In genomic region chr19:5725029-5725707, GRCm38 (mm10) we compare ENCODE assay signal across 8 mouse cellular contexts. TPM values are rescaled to one million over a fixed set of nuclear protein-coding genes. Genes with fewer than 3 reads are reported as not detected.
DNase-seq lines count a peak whose midpoint lies in the region; ATAC-seq lines count a peak whose summit lies in the region.

No protein-coding gene starts in this region.

- WGBS in forebrain, embryonic 11.5 days = 80% methylated on average over 12 of the region's 12 CpGs
- 60% methylated on average over 12 of the region's 12 CpGs for WGBS in limb, embryonic 15.5 days
- 72% methylated on average over 12 of the region's 12 CpGs for WGBS in neural tube, embryonic 13.5 days

- H3K27ac ChIP-seq in forebrain, embryonic 11.5 days (ENCODE audit: low read depth, low read length) = no peak overlapping the region
- peak overlapping the region; percentile 82 for H3K27ac ChIP-seq in limb, embryonic 15.5 days
- 0 out of 2 replicates have a peak overlapping the region, but pooled peaks have one; percentile 28 for H3K27ac ChIP-seq in neural tube, embryonic 13.5 days (replicated peaks)

- H3K4me3 ChIP-seq in forebrain, embryonic 11.5 days (ENCODE audit: low read depth, low read length) = peak overlapping the region; percentile 25
- peak overlapping the region; percentile 46 for H3K4me3 ChIP-seq in limb, embryonic 15.5 days
- H3K4me3 ChIP-seq in neural tube, embryonic 13.5 days = peak overlapping the region; percentile 98

- intact Hi-C loops in heart, postnatal 25 days (cut with DNase I) = loop anchor here (5.0 kb wide), 2 partner anchors 78 to 122 kb away; no protein-coding TSS in a partner anchor

- H3K4me2 ChIP-seq in forebrain, embryonic 11.5 days (ENCODE audit: low read depth, low read length, severe bottlenecking) = peak overlapping the region; percentile 24; the same call in 1 of the 2 replicates
- peak overlapping the region; percentile 78 for H3K4me2 ChIP-seq in limb, embryonic 15.5 days
- H3K4me2 ChIP-seq in neural tube, embryonic 13.5 days = peak overlapping the region; percentile 99

- H3K4me1 ChIP-seq in forebrain, embryonic 11.5 days (replicated peaks; ENCODE audit: control insufficient read depth, insufficient read depth, low read length) = peaks cover 23% of the 10 kb centered on the region; the same call in 1 of the 2 replicates
- H3K4me1 ChIP-seq in limb, embryonic 15.5 days = peaks cover 56% of the 10 kb centered on the region
- H3K4me1 ChIP-seq in neural tube, embryonic 13.5 days (replicated peaks) = peaks cover 58% of the 10 kb centered on the region

- no peaks in the 10 kb centered on the region for H3K9me3 ChIP-seq in forebrain, embryonic 11.5 days (ENCODE audit: control insufficient read depth, low read length)
- no peaks in the 10 kb centered on the region for H3K9me3 ChIP-seq in limb, embryonic 15.5 days
- no peaks in the 10 kb centered on the region for H3K9me3 ChIP-seq in neural tube, embryonic 13.5 days

- no peak overlapping the region for H3K9ac ChIP-seq in forebrain, embryonic 11.5 days (ENCODE audit: low read length)
- H3K9ac ChIP-seq in limb, embryonic 15.5 days = peak overlapping the region; percentile 51
- H3K9ac ChIP-seq in neural tube, embryonic 13.5 days = peak overlapping the region; percentile 72

- H3K36me3 ChIP-seq in forebrain, embryonic 11.5 days (ENCODE audit: control insufficient read depth, insufficient read depth, low read length) = peaks cover 6% of the 10 kb centered on the region
- peaks cover 42% of the 10 kb centered on the region for H3K36me3 ChIP-seq in limb, embryonic 15.5 days
- H3K36me3 ChIP-seq in neural tube, embryonic 13.5 days = peaks cover 51% of the 10 kb centered on the region

- DNase-seq in adrenal gland, adult (ENCODE audit: inconsistent age in 2 of 2, low spot score in 1 of 2) = peak; percentile 50 to 79
- no peak for DNase-seq in adrenal gland, postnatal 4 days (ENCODE audit: low spot score in 2 of 2)
- DNase-seq in forebrain, embryonic 11.5 days (ENCODE audit: low spot score) = no peak
- peak; percentile 72 for DNase-seq in heart, postnatal 25 days (ENCODE audit: low spot score)
- DNase-seq in right cerebral cortex, postnatal 36 days (ENCODE audit: low spot score in 2 of 2) = no peak
- DNase-seq in layer of hippocampus, adult 11-12 months (ENCODE audit: low spot score) = no peak

- ATAC-seq in forebrain, embryonic 11.5 days (replicated peaks; ENCODE audit: low FRiP score) = no peak
- ATAC-seq in limb, embryonic 15.5 days (ENCODE audit: insufficient number of reproducible peaks, low FRiP score, low TSS enrichment, low read depth) = peak; percentile 27
- ATAC-seq in neural tube, embryonic 13.5 days (ENCODE audit: low read depth) = no peak

- H3K27me3 ChIP-seq in forebrain, embryonic 11.5 days (ENCODE audit: control insufficient read depth, insufficient read depth, low read length) = no peaks in the 10 kb centered on the region
- H3K27me3 ChIP-seq in limb, embryonic 15.5 days = no peaks in the 10 kb centered on the region
- no peaks in the 10 kb centered on the region for H3K27me3 ChIP-seq in neural tube, embryonic 13.5 days

RNA-seq across cellular contexts. Expression of gene Ehbp1l1, which starts 0.9 kb away (rescaled TPM):
- 10 to 100 TPM; 34.9 to 35.6 TPM for total RNA-seq in adrenal gland, postnatal 4 days (2021)
- 6.8 and 7.4 TPM in 2 replicates for polyA plus RNA-seq in forebrain, embryonic 11.5 days (2014; fragmentation: Nextera tagmentation; extraction: Ambion mirVana)
- 100 to 1,000 TPM; 140 to 149 TPM for total RNA-seq in heart, postnatal 25 days (2021)
- 28.9 and 48.5 TPM in 2 replicates for polyA plus RNA-seq in limb, embryonic 15.5 days (2015; fragmentation: Nextera tagmentation; extraction: Ambion mirVana)
- 8.3 and 9.6 TPM in 2 replicates for polyA plus RNA-seq in neural tube, embryonic 13.5 days (2015; fragmentation: Nextera tagmentation; extraction: Ambion mirVana)

RNA-seq across cellular contexts. Expression of gene Fam89b, which starts 4.3 kb away (rescaled TPM):
- 10 to 100 TPM; 63.5 to 67.5 TPM for total RNA-seq in adrenal gland, postnatal 4 days (2021)
- 140 and 162 TPM in 2 replicates for polyA plus RNA-seq in forebrain, embryonic 11.5 days (2014; fragmentation: Nextera tagmentation; extraction: Ambion mirVana)
- total RNA-seq in heart, postnatal 25 days (2021) = 10 to 100 TPM; 29.5 to 31.5 TPM
- 101 and 107 TPM in 2 replicates for polyA plus RNA-seq in limb, embryonic 15.5 days (2015; fragmentation: Nextera tagmentation; extraction: Ambion mirVana)
- polyA plus RNA-seq in neural tube, embryonic 13.5 days (2015; fragmentation: Nextera tagmentation; extraction: Ambion mirVana) = 186 and 194 TPM in 2 replicates

RNA-seq across cellular contexts. Expression of gene Ltbp3, which starts 15.5 kb away (rescaled TPM):
- total RNA-seq in adrenal gland, postnatal 4 days (2021) = 100 to 1,000 TPM; 277 to 287 TPM
- 5.0 and 5.5 TPM in 2 replicates for polyA plus RNA-seq in forebrain, embryonic 11.5 days (2014; fragmentation: Nextera tagmentation; extraction: Ambion mirVana)
- total RNA-seq in heart, postnatal 25 days (2021) = 10 to 100 TPM; 36.6 to 37.2 TPM
- 59.4 and 64.3 TPM in 2 replicates for polyA plus RNA-seq in limb, embryonic 15.5 days (2015; fragmentation: Nextera tagmentation; extraction: Ambion mirVana)
- 16.0 and 17.0 TPM in 2 replicates for polyA plus RNA-seq in neural tube, embryonic 13.5 days (2015; fragmentation: Nextera tagmentation; extraction: Ambion mirVana)

RNA-seq across cellular contexts. Expression of gene Kcnk7, which starts 21.0 kb away (rescaled TPM):
- total RNA-seq in adrenal gland, postnatal 4 days (2021) = not detected
- polyA plus RNA-seq in forebrain, embryonic 11.5 days (2014; fragmentation: Nextera tagmentation; extraction: Ambion mirVana) = not detected in 2 replicates
- not detected for total RNA-seq in heart, postnatal 25 days (2021)
- 3.1 and 4.4 TPM in 2 replicates for polyA plus RNA-seq in limb, embryonic 15.5 days (2015; fragmentation: Nextera tagmentation; extraction: Ambion mirVana)
- not detected in 2 replicates for polyA plus RNA-seq in neural tube, embryonic 13.5 days (2015; fragmentation: Nextera tagmentation; extraction: Ambion mirVana)

RNA-seq across cellular contexts. Expression of gene Pcnx3, which starts 36.5 kb away (rescaled TPM):
- 100 to 1,000 TPM; 117 to 123 TPM for total RNA-seq in adrenal gland, postnatal 4 days (2021)
- 34.1 and 37.7 TPM in 2 replicates for polyA plus RNA-seq in forebrain, embryonic 11.5 days (2014; fragmentation: Nextera tagmentation; extraction: Ambion mirVana)
- total RNA-seq in heart, postnatal 25 days (2021) = 10 to 100 TPM; 17.8 to 18.0 TPM
- polyA plus RNA-seq in limb, embryonic 15.5 days (2015; fragmentation: Nextera tagmentation; extraction: Ambion mirVana) = 18.5 and 20.9 TPM in 2 replicates
- polyA plus RNA-seq in neural tube, embryonic 13.5 days (2015; fragmentation: Nextera tagmentation; extraction: Ambion mirVana) = 23.0 TPM in 2 replicates

Comparison
In these comparisons a context has a peak if more than half of its experiments do, and no peak if none do; other contexts are left out.
1. DNase-seq: peak in adrenal gland, adult (2 of 2) and heart, postnatal 25 days (single experiment); none in adrenal gland, postnatal 4 days (0 of 2), forebrain, embryonic 11.5 days (single experiment), right cerebral cortex, postnatal 36 days (0 of 2) and layer of hippocampus, adult 11-12 months (single experiment).
2. H3K4me2 ChIP-seq: peak in every context shown above with its lines; median percentile 99 in neural tube, embryonic 13.5 days; 78 in limb, embryonic 15.5 days; 24 in forebrain, embryonic 11.5 days.
3. H3K4me3 ChIP-seq: peak in every context shown above with its lines; median percentile 98 in neural tube, embryonic 13.5 days; 46 in limb, embryonic 15.5 days; 25 in forebrain, embryonic 11.5 days.